Mouse (Mus musculus) thymus, adult 2 months (tissue): Measurements from ENCODE around the gene Efcc1.

Source experiments
- CTCF ChIP-seq: fragments of 200-500 bp; IDR thresholded peaks from 2 replicates; pipeline ENCODE4 v1.5.1; 2012; ENCODE audit warnings: mild to moderate bottlenecking, control low read depth, low read length, moderate library complexity, borderline replicate concordance; ENCODE audit not compliant: control insufficient read depth, poor library complexity, insufficient read depth; ENCODE audit errors: extremely low read depth
- POLR2A ChIP-seq: fragments of 200-500 bp; IDR thresholded peaks from 2 replicates; pipeline ENCODE4 v1.6.1; 2012; ENCODE audit warnings: mild to moderate bottlenecking, low read length, control low read depth, moderate library complexity; ENCODE audit not compliant: control insufficient read depth, poor library complexity, insufficient read depth; ENCODE audit errors: extremely low read depth

GRCm38 (mm10) chr6:87791826-87792225 lies 61.2 kb downstream of the Efcc1 start:
- no peak for TF ChIP-seq POLR2A
- no peak for TF ChIP-seq CTCF
